Mouse (Mus musculus) midbrain, embryonic 10.5 days (tissue): ENCODE results near the gene Tpd52l2. TPM values are rescaled to one million over a fixed set of nuclear protein-coding genes. Genes with fewer than 3 reads are reported as not detected.

ENCODE experiments used
- DNase-seq: peaks from one replicate; pipeline ENCODE4 v3.0.0-alpha.2; 2017; ENCODE audit warnings: low spot score
- H3K27ac ChIP-seq: fragments of 300-500 bp; sonication (generic); replicated peaks from 2 replicates; pipeline ENCODE4 v1.5.1; 2016; ENCODE audit warnings: mild to moderate bottlenecking
- H3K27me3 ChIP-seq: fragments of 300-500 bp; sonication (generic); 2 replicates; pipeline ENCODE4 v1.6.1; 2016; ENCODE audit warnings: low read depth, mild to moderate bottlenecking; ENCODE audit not compliant: poor library complexity, severe bottlenecking
- H3K36me3 ChIP-seq: fragments of 300-500 bp; sonication (generic); 2 replicates; pipeline ENCODE4 v1.6.1; 2016; ENCODE audit warnings: mild to moderate bottlenecking, moderate library complexity
- H3K4me1 ChIP-seq: fragments of 300-500 bp; sonication (generic); 2 replicates; pipeline ENCODE4 v1.6.1; 2016
- H3K4me3 ChIP-seq: fragments of 300-500 bp; sonication (generic); 2 replicates; pipeline ENCODE4 v1.5.1; 2016; ENCODE audit warnings: mild to moderate bottlenecking, moderate library complexity
- H3K9me3 ChIP-seq: fragments of 300-500 bp; sonication (generic); replicated peaks from 2 replicates; pipeline ENCODE4 v1.6.1; 2016; ENCODE audit warnings: mild to moderate bottlenecking
- WGBS: fragments of 180-500 bp; shearing (Covaris S2); methylation state at CpG from one replicate; pipeline ENCODE4 v1.1.7; 2016; 5-methylcytosine and 5-hydroxymethylcytosine counted together
- polyA plus RNA-seq: library from polyadenylated mRNA; unstranded; fragments of >200 nt; fragmentation: Nextera tagmentation; extraction: Ambion mirVana; gene quantifications from 2 replicates; pipeline ENCODE4 v1.2.1, GENCODE M21; 2016

Gene Tpd52l2
- polyA plus RNA-seq, 1 experiment from 2014 or later = 167 TPM

- H3K4me1 ChIP-seq = peaks cover 22% of the 10 kb centered on the region
- DNase-seq = no peak
- H3K27me3 ChIP-seq = peaks cover 20% of the 10 kb centered on the region; the same call in 1 of the 2 replicates
- 61% methylated on average over 3 of the region's 3 CpGs for WGBS
- no peak overlapping the region for H3K4me3 ChIP-seq
- no peaks in the 10 kb centered on the region for H3K36me3 ChIP-seq
- no peaks in the 10 kb centered on the region for H3K9me3 ChIP-seq
- no peak overlapping the region for H3K27ac ChIP-seq
These were observed 31.5 kb upstream of the Tpd52l2 start for GRCm38 (mm10) chr2:181465423-181465822.

- Histone ChIP-seq H3K27ac (no peak overlapping the region), H3K4me1 (no peaks in the 10 kb centered on the region), H3K4me3 (no peak overlapping the region), H3K27me3 (no peaks in the 10 kb centered on the region), H3K9me3 (no peaks in the 10 kb centered on the region), H3K36me3 (no peaks in the 10 kb centered on the region)
- WGBS = 74% methylated on average over 2 of the region's 2 CpGs
- DNase-seq = no peak
These were observed 26.7 kb upstream of the Tpd52l2 start for GRCm38 (mm10) chr2:181470285-181470684.

- no peak overlapping the region for H3K4me3 ChIP-seq
- H3K9me3 ChIP-seq = no peaks in the 10 kb centered on the region
- H3K27ac ChIP-seq = no peak overlapping the region; the same call in 1 of the 2 replicates
- DNase-seq = no peak
- no peaks in the 10 kb centered on the region for H3K27me3 ChIP-seq
- H3K4me1 ChIP-seq = no peaks in the 10 kb centered on the region
- no peaks in the 10 kb centered on the region for H3K36me3 ChIP-seq
- 71% methylated on average over 5 of the region's 5 CpGs for WGBS
These were observed 25.7 kb upstream of the Tpd52l2 start for GRCm38 (mm10) chr2:181471246-181471645.

GRCm38 (mm10) chr2:181472256-181472827 is 24.6 kb upstream of the Tpd52l2 start:
- Histone ChIP-seq H3K36me3 (no peaks in the 10 kb centered on the region), H3K27ac (no peak overlapping the region), H3K4me3 (no peak overlapping the region), H3K4me1 (no peaks in the 10 kb centered on the region), H3K9me3 (no peaks in the 10 kb centered on the region), H3K27me3 (no peaks in the 10 kb centered on the region)
- no peak for DNase-seq
- WGBS = 86% methylated on average over 1 of the region's 1 CpGs

- H3K4me3 ChIP-seq = no peak overlapping the region
- no peak for DNase-seq
- 58% methylated on average over 2 of the region's 2 CpGs for WGBS
- no peaks in the 10 kb centered on the region for H3K9me3 ChIP-seq
- H3K36me3 ChIP-seq = no peaks in the 10 kb centered on the region
- peaks cover 11% of the 10 kb centered on the region; the same call in 1 of the 2 replicates for H3K4me1 ChIP-seq
- no peak overlapping the region for H3K27ac ChIP-seq
- H3K27me3 ChIP-seq = no peaks in the 10 kb centered on the region
These were observed 13.8 kb upstream of the Tpd52l2 start for GRCm38 (mm10) chr2:181483120-181483519.

GRCm38 (mm10) chr2:181483562-181484318 is 13.2 kb upstream of the Tpd52l2 start:
- DNase-seq = no peak

GRCm38 (mm10) chr2:181484456-181485233 is 12.3 kb upstream of the Tpd52l2 start:
- Histone ChIP-seq H3K27ac (no peak overlapping the region), H3K36me3 (no peaks in the 10 kb centered on the region), H3K4me1 (peaks cover 12% of the 10 kb centered on the region; the same call in 1 of the 2 replicates), H3K27me3 (no peaks in the 10 kb centered on the region), H3K9me3 (no peaks in the 10 kb centered on the region), H3K4me3 (no peak overlapping the region)
- no peak for DNase-seq
- WGBS = 80% methylated on average over 6 of the region's 6 CpGs

More at GRCm38 (mm10) chr2:181483562-181484318, 13.2 kb upstream of the Tpd52l2 start:
- Histone ChIP-seq H3K4me3 (no peak overlapping the region), H3K27ac (0 out of 2 replicates have a peak overlapping the region, but pooled peaks have one; percentile 33), H3K36me3 (no peaks in the 10 kb centered on the region), H3K9me3 (no peaks in the 10 kb centered on the region), H3K4me1 (peaks cover 12% of the 10 kb centered on the region; the same call in 1 of the 2 replicates), H3K27me3 (no peaks in the 10 kb centered on the region)
- WGBS = 41% methylated on average over 7 of the region's 7 CpGs

- Histone ChIP-seq H3K4me1 (peaks cover 12% of the 10 kb centered on the region; the same call in 1 of the 2 replicates), H3K27me3 (no peaks in the 10 kb centered on the region), H3K4me3 (no peak overlapping the region), H3K9me3 (no peaks in the 10 kb centered on the region), H3K27ac (no peak overlapping the region), H3K36me3 (no peaks in the 10 kb centered on the region)
- WGBS = 28% methylated on average over 1 of the region's 1 CpGs
- DNase-seq = no peak
These were observed 11.2 kb upstream of the Tpd52l2 start for GRCm38 (mm10) chr2:181485741-181486140.

- WGBS = 41% methylated on average over 5 of the region's 5 CpGs
- Histone ChIP-seq H3K9me3 (no peaks in the 10 kb centered on the region), H3K27ac (peak overlapping the region; percentile 40; the same call in 1 of the 2 replicates), H3K4me1 (peaks cover 17% of the 10 kb centered on the region), H3K27me3 (no peaks in the 10 kb centered on the region), H3K4me3 (no peak overlapping the region), H3K36me3 (no peaks in the 10 kb centered on the region)
- DNase-seq = no peak
These were observed 9.3 kb upstream of the Tpd52l2 start for GRCm38 (mm10) chr2:181487338-181488277.

- Histone ChIP-seq H3K27ac (no peak overlapping the region), H3K36me3 (no peaks in the 10 kb centered on the region), H3K4me1 (peaks cover 19% of the 10 kb centered on the region), H3K27me3 (no peaks in the 10 kb centered on the region), H3K4me3 (no peak overlapping the region), H3K9me3 (no peaks in the 10 kb centered on the region)
- DNase-seq = no peak
- WGBS = 30% methylated on average over 7 of the region's 7 CpGs
These were observed 5.3 kb upstream of the Tpd52l2 start for GRCm38 (mm10) chr2:181491432-181492205.

- Histone ChIP-seq H3K4me3 (no peak overlapping the region), H3K27me3 (no peaks in the 10 kb centered on the region), H3K36me3 (no peaks in the 10 kb centered on the region), H3K27ac (no peak overlapping the region), H3K4me1 (peaks cover 19% of the 10 kb centered on the region), H3K9me3 (no peaks in the 10 kb centered on the region)
- 57% methylated on average over 3 of the region's 3 CpGs for WGBS
- DNase-seq = no peak
These were observed 4.7 kb upstream of the Tpd52l2 start for GRCm38 (mm10) chr2:181492206-181492605.
